Mouse (Mus musculus): ENCODE data around the gene Qrfp. TPM values are rescaled to one million over a fixed set of nuclear protein-coding genes. Genes with fewer than 3 reads are reported as not detected.

The Qrfp gene
- polyA plus RNA-seq, 2 experiments from 2014 or later = 0.11 to 0.20 TPM

- no peak for ATAC-seq
Observed at GRCm38 (mm10) chr2:31814699-31815098, 4.3 kb upstream of the Qrfp start.

DNA sequence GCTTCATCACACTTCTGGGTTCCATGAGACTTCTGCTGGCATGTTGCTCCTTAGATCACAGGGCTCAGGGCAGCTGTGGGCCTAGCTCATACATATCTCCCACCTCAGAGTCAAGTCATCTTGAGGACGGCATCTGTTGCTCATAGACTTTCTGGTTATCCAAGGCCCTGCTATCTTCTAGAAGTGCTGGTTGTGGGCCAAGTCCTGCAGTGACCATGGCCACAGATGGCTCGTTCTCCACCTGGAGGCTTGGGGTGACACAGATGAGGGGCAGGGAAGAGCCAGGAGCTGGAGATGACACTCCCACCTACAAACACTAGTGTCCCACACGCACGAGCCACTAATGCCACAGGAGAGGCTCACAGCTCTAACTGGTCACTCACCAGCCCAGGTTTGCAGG, 3.3 kb upstream of the Qrfp start:
- ATAC-seq = no peak

DNA sequence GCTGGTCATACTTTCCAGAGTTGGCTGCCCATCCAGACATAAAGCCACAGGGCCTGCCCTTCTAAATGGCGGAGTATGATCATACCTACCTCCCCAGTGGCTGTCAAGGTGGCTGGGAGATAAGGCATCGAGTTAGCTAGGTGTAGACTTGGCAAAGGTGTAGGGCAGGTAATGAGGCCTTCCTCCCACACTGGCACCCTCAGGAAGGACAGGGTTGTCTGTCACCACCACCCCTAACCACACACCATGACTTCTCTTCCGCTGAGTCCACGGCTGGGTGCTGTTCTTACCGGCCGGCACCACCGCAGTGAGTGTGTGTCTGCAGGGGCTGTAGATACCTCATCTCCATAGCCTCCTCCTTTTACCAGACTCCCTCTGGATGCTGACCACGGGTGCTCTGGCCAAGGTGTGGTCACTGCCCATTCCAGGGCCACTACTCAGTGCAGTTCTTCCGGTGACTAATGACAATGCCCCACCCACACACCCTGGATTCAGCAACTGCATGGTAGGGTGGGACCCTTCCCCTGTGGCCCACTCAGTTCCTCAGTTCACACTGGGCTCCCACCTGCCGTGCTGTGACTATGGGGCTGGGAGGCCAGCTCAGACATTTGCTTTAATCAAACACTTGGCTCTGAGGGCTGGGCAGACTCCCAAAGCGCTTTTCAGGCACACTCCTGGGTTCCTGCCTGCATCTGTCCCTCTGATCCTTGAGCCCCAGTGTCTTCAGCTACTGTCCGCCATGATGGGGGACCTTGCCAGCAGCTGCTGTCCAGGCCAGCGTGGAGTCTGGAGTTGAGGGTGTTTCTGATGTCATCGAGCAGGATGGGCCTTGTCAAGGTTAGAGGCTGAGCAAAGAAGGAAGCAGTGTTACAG, 942 bp upstream of the Qrfp start:
- ATAC-seq = no peak

DNA sequence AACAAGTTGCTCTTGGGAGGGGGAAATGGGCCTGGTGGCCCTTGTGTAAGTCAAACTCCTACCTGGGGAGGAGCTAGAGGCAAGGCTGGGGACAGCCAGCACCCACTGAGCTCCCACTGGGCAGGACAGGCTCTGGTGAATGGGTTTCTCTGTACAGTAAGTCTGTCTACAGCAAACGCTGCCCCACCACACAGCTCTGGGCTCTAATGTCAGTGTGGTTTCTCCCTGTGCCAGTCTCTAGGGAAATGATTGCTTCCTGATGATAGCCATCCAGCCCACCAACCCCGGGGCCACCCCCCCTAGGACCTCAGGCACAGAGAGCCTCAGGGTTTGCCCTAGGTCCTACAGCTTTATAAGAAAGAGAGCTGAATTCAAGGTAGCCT, 1.0 kb downstream of the Qrfp start:
- no peak for ATAC-seq

GRCm38 (mm10) chr2:31808410-31809357, 1.7 kb downstream of the Qrfp start:
- ATAC-seq = no peak

DNA sequence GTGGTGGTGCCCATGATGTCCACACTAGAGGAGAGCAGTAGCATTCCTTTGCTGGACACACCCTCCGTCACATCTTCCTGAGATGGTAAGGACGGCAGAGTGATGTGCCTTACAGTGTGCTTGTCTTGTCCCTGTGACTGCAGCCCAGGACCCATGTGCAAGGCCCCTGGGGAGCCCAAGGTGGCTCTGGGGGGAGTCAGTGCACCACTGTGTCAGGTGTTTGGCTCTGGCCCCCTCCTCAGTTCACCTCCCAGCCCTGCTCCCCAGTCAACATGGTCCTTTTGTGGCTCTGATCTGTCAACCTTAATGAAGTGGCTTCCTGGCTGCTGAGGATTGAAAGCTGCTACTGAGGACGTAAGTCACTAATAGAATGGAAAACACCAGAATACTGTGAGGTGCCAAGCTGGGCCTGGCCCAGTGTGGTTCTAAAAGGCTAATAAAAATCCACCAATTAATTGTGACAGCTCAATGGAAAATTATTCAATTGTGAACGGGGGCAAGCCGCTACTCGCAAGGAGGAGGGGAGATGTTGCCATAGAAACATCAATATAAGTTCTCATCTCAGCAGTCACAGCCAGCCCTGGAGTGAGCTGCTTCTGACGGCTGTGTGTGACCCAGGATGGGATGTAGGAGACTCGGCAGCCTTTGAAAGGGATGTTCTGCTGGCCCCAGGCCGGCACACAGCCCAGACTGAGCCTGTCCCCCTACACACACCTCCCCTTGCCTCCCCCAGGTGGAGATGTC, 3.6 kb downstream of the Qrfp start:
- ATAC-seq = no peak

DNA sequence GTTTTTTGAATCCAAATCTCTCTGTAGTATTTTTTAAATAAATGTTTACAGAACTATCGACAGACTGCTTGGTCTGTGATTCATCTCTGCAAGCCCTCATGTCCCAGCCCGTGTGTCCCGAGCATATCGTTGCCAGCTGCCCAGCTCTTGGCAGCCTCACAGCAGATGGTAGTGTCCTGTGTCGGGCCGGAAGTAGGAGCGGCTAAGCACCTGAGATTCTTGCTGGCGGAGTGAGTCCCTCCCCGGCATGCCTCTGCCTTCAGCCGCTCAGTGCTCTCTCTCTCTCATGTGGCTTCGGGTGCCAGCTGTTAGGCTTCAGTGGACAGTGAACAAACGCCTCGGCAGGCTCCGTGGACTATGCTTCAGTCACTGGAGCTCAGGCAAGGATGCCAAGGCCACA, 6.9 kb downstream of the Qrfp start:
- no peak for ATAC-seq

- ATAC-seq = no peak
Observed at GRCm38 (mm10) chr2:31802811-31803210, 7.6 kb downstream of the Qrfp start.

DNA sequence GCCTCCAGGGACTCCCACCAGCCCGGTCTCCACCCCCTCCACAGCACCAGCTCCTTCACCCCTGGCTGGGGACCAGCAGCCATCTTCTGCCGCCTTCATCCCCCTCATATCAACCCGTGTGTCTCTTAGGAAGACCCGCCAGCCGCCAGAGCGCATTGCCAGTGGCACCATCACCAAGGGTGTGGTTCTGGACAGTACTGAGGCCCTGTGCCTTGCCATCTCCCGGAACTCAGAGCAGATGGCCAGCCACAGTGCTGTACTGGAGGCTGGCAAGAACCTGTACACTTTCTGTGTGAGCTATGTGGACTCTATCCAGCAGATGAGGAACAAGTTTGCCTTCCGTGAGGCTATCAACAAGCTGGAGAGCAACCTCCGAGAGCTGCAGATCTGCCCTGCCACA, 9.0 kb downstream of the Qrfp start:
- ATAC-seq = no peak

GRCm38 (mm10) chr2:31796943-31797342, 13.4 kb downstream of the Qrfp start:
- ATAC-seq = no peak

DNA sequence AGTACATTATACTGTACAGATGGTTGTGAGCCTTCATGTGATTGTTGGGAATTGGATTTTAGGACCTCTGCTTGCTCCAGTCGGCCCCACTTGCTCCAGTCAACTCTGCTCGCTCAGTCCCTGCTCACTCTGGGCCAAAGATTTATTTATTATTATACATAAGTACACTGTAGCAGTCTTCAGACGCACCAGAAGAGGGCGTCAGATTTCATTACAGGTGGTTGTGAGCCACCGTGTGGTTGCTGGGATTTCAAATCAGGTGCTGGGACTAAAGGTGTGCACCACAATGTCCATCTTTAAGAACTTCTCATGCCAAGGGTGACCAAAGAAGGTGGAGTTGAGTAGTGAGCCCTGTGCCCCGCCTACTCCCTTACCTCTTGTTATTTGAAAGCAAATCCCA, 17.8 kb downstream of the Qrfp start:
- no peak for ATAC-seq

DNA sequence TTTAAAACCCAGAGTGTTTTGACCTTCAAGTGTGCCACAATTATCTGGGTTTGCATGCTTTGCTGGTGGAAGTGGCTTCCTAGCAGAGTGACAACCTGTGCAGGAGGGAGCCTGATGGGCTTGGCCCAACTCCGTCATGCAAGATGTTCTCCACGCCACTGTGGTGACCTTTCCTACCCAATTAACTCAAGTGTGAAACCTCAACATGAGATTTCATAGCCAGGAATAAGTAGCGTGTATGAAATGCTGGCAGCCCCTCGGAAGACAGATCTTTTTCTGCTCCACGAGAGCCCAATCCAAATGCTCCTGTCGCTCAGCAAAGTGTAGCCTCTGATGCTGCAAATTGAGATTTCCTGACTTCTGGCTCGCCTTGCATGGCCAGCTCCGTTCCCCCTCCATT, 19.1 kb downstream of the Qrfp start:
- no peak for ATAC-seq

- ATAC-seq = no peak
Observed at GRCm38 (mm10) chr2:31790728-31791251, 19.6 kb downstream of the Qrfp start.

DNA sequence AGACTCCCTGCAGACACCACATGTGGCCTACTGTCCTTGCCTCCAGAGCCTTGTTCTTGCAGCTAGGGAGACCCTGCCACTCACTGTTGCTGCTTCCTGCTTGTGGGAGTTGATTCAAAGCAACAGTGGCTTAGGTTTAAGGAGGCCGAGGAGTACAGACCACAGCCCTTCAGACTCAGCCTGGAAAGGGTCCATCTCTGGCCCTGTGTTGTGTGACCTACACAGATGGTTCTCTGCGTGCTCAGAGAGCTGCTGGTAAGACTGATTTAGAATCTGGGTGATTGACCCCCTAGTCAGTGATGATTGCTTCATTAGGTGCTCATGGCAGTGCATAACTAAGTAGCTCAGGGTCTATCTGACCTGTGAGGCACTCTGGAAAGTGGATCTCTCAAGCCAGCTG, 21.2 kb downstream of the Qrfp start:
- no peak for ATAC-seq

DNA sequence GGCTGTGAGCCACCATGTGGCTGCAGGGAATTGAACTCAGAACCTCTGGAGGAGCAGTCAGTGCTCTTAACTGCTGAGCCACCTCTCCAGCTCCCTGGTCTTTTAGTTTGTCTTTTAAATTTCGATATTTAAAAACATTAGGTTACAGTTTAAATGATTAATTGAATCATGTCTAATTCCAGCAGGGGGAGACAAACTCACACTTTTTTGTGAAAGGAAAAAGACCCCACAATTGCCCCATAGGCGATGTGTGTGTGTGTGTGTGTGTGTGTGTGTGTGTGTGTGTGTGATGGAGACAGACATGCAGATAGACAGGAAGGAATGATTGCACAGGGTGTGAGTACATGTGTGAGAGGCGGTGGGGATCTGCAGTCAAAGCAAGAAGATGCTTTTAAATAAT, 22.2 kb downstream of the Qrfp start:
- no peak for ATAC-seq

DNA sequence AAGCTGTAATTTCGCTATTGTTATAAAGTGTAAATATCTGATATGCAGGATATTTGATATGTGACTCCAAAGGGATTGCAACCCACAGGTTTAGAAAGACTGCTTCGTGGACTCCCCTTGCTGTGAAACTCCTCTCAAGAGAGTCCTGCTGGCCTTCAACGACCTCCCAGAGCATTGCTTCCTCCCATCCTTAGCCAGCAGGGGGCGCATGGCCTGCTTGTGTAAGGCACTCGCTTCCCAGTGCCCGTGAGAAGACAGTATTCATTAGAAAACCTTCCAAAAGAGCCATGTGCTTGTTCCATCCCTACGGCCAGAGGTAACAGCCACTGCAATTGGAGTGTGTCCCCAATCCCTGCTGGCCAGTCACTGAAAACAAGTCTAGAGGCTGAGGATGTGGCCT, 23.4 kb downstream of the Qrfp start:
- no peak for ATAC-seq

DNA sequence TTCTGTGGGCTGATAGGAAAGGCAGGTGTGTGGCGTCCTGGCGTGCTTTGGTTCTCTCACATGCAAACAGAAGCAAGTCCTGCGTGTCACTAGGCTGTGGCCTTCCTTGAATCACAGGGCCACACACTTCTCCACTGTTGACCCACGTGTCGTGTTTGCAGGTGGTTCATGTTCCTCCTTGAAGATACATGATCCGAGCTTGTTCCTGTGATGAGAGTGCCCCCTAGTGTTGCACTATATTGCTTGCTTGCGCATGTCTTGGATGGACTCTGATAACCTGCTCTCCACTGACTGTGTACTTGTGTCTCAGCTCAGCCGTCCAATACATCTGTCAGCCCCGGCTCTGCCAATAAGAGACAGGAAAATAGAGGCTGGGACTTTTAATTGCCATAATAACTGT, 25.3 kb downstream of the Qrfp start:
- ATAC-seq = peak; percentile 61

- ATAC-seq = no peak
Observed at GRCm38 (mm10) chr2:31782958-31783602, 27.3 kb downstream of the Qrfp start.

DNA sequence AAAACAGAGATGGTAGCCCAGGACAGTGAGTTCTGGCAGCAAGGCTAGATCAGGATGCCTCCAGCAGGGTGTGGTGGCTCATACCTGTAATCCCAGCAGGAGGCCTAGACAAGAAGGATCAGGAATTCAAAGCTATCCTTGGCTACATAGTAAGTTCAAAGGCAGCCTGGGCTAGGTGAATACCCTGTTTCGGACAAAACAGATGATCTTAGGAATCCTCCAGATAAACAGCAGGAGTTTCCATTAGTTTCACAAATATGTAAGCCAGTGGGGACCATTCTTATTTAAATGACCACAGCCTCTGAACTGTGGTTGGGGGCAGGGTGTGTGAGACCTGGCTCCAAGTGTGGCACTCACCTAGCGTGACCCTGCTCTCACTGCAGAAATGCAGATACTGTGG, 31.1 kb downstream of the Qrfp start:
- no peak for ATAC-seq

DNA sequence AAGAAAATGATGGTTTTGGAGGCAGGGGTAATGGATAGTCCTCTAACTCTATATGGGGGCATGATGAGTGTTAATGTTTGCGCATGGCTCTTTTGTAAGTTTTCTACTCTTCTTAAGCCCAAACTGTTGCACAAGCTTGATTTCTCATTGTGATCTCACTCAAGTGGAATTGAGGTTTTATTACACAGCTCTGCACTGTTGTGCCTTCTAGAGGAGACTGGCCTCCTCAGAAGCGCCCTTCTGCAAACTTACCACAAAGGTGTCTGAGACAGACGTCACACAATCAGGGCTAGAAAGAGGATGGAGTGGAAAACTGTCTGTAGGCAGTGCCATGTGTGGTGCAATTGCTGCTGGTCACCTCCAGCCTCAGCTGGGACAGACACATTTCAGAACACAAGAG, 33.9 kb downstream of the Qrfp start:
- no peak for ATAC-seq

GRCm38 (mm10) chr2:31770781-31771441, 39.5 kb downstream of the Qrfp start:
- peak; percentile 89 for ATAC-seq
